Mouse (Mus musculus) limb, embryonic 11.5 days (tissue): ENCODE results near the gene Rbm10. TPM values are rescaled to one million over a fixed set of nuclear protein-coding genes. Genes with fewer than 3 reads are reported as not detected.

Source experiments
- ATAC-seq: fragments of 200-750 bp; cut with Nextera tagmentation; 2 replicates; pipeline ENCODE4 v1.8.0; 2017; ENCODE audit warnings: low read depth; ENCODE audit not compliant: insufficient number of reproducible peaks, low FRiP score, low TSS enrichment
- DNase-seq: peaks from one replicate; pipeline ENCODE4 v3.0.0-alpha.2; 2015; ENCODE audit warnings: low spot score
- H3K27ac ChIP-seq: fragments of 300-500 bp; sonication (generic); replicated peaks from 2 replicates; pipeline ENCODE4 v1.5.1; 2014; ENCODE audit warnings: low read depth, mild to moderate bottlenecking, low read length
- H3K27me3 ChIP-seq: fragments of 300-500 bp; sonication (generic); 2 replicates; pipeline ENCODE4 v1.6.1; 2014; ENCODE audit warnings: mild to moderate bottlenecking, low read length, mixed read lengths; ENCODE audit not compliant: control insufficient read depth, insufficient read depth
- H3K36me3 ChIP-seq: fragments of 300-500 bp; sonication (generic); 2 replicates; pipeline ENCODE4 v1.6.1; 2014; ENCODE audit warnings: mild to moderate bottlenecking, low read length, moderate library complexity, mixed read lengths; ENCODE audit not compliant: control insufficient read depth, insufficient read depth
- H3K4me1 ChIP-seq: fragments of 300-500 bp; sonication (generic); 2 replicates; pipeline ENCODE4 v1.6.1; 2014; ENCODE audit warnings: low read length, mixed read lengths; ENCODE audit not compliant: control insufficient read depth, insufficient read depth
- H3K4me2 ChIP-seq: fragments of 300-500 bp; sonication (generic); 2 replicates; pipeline ENCODE4 v1.6.1; 2014; ENCODE audit warnings: low read depth, mild to moderate bottlenecking, moderate library complexity; ENCODE audit not compliant: severe bottlenecking
- H3K4me3 ChIP-seq: fragments of 300-500 bp; sonication (generic); 2 replicates; pipeline ENCODE4 v1.5.1; 2014; ENCODE audit warnings: low read depth, low read length
- H3K9ac ChIP-seq: fragments of 300-500 bp; sonication (generic); 2 replicates; pipeline ENCODE4 v1.6.1; 2014; ENCODE audit warnings: mild to moderate bottlenecking, low read length
- H3K9me3 ChIP-seq: fragments of 300-500 bp; sonication (generic); 2 replicates; pipeline ENCODE4 v1.6.1; 2016; ENCODE audit warnings: low read length; ENCODE audit not compliant: control insufficient read depth
- WGBS: fragments of 180-500 bp; shearing (Covaris S2); extraction: QIAGEN DNeasy Blood & Tissue Kit; methylation state at CpG from one replicate; pipeline ENCODE4 v1.1.7; 2014; 5-methylcytosine and 5-hydroxymethylcytosine counted together
- polyA plus RNA-seq: library from polyadenylated mRNA; unstranded; fragments of >200 nt; fragmentation: Nextera tagmentation; extraction: Ambion mirVana; gene quantifications from 2 replicates; pipeline ENCODE4 v1.2.1, GENCODE M21; 2014

Gene Rbm10
- polyA plus RNA-seq, 1 experiment from 2014 or later, result 80.1 TPM

DNA sequence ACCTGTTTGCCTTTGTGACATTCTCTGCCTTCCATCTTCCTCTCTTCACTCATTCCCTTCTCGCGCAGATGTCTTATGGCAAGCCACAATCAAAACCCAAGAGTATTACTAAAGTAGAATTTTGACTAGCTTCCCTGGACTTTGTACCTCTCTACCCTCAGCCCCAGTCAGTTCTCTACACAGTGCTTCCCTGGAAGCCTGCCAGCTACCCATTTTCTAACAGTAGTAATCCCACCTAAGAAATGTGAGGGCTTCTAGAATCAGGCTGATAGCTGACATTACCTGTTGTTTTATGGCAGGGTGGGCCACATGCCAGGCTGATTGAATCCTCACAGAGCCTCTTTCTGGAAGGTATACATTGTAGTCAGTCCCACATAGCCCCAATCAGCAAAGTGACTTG lies 20.8 kb downstream of the Rbm10 start:
- H3K27ac ChIP-seq, result no peak overlapping the region
- no peak for ATAC-seq

DNA sequence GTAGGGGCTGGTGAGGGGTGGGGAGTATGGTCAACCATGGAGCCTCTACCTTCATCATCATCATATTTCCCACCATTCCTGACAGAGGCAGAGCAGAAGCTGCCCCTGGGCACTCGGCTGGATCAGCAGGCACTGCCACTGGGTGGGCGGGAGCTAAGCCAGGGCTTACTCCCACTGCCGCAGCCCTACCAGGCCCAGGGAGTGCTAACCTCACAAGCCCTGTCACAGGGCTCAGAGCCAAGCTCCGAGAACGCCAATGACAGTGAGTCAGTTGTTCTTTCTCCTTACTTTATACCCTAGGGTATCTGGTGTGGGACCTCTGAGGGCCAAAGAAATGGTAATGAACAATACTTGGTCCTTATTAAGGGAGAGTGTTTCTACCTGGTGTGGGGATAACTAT lies 27.5 kb downstream of the Rbm10 start:
- DNase-seq (no peak), ATAC-seq (no peak)
- Histone ChIP-seq H3K4me1 (no peaks in the 10 kb centered on the region), H3K27me3 (no peaks in the 10 kb centered on the region), H3K9ac (no peak overlapping the region), H3K36me3 (peaks cover 2% of the 10 kb centered on the region; the same call in 1 of the 2 replicates), H3K9me3 (no peaks in the 10 kb centered on the region), H3K27ac (no peak overlapping the region), H3K4me2 (no peak overlapping the region), H3K4me3 (no peak overlapping the region)
- 80% methylated on average over 5 of the region's 5 CpGs for WGBS

More for the DNA sequence above, 20.8 kb downstream of the Rbm10 start:
- 100% methylated on average over 2 of the region's 2 CpGs for WGBS
- Histone ChIP-seq H3K4me1 (no peaks in the 10 kb centered on the region), H3K4me3 (no peak overlapping the region), H3K9ac (no peak overlapping the region), H3K9me3 (no peaks in the 10 kb centered on the region), H3K4me2 (no peak overlapping the region), H3K27me3 (no peaks in the 10 kb centered on the region), H3K36me3 (peaks cover 8% of the 10 kb centered on the region; the same call in 1 of the 2 replicates)
- no peak for DNase-seq

GRCm38 (mm10) chrX:20657593-20657992 lies 40.3 kb downstream of the Rbm10 start:
- H3K9me3 ChIP-seq, result no peaks in the 10 kb centered on the region
- DNase-seq (no peak), ATAC-seq (no peak)
- no peak overlapping the region for H3K9ac ChIP-seq
- peak overlapping the region; percentile 61 for H3K4me2 ChIP-seq
- H3K27me3 ChIP-seq, result no peaks in the 10 kb centered on the region
- no peaks in the 10 kb centered on the region for H3K4me1 ChIP-seq
- H3K27ac ChIP-seq, result no peak overlapping the region
- H3K36me3 ChIP-seq, result no peaks in the 10 kb centered on the region
- WGBS, result 35% methylated on average over 5 of the region's 5 CpGs
- peak overlapping the region; percentile 45; the same call in 1 of the 2 replicates for H3K4me3 ChIP-seq

- Histone ChIP-seq H3K36me3 (no peaks in the 10 kb centered on the region), H3K4me1 (no peaks in the 10 kb centered on the region), H3K9me3 (no peaks in the 10 kb centered on the region; the same call in 1 of the 2 replicates), H3K27ac (no peak within 1 kb of the TSS; the same call in 1 of the 2 replicates), H3K4me2 (peak within 1 kb of the TSS; percentile 61), H3K27me3 (no peaks in the 10 kb centered on the region), H3K9ac (0 out of 2 replicates have a peak within 1 kb of the TSS, but pooled peaks have one; percentile 37), H3K4me3 (peak within 1 kb of the TSS; percentile 45)
- 13% methylated on average over 27 of the region's 27 CpGs for WGBS
- DNase-seq (peak; percentile 82), ATAC-seq (peak; percentile 90)
These were observed 40.8 kb downstream of the Rbm10 start, which contains the start of gene Uba1 for GRCm38 (mm10) chrX:20658026-20658652. Gene Uba1, plus strand, starts transcription at chrX:20658326.

GRCm38 (mm10) chrX:20658891-20659406 lies 41.6 kb downstream of the Rbm10 start:
- H3K4me1 ChIP-seq, result no peaks in the 10 kb centered on the region
- DNase-seq (peak; percentile 22), ATAC-seq (no peak)
- peak overlapping the region; percentile 45 for H3K4me3 ChIP-seq
- no peaks in the 10 kb centered on the region; the same call in 1 of the 2 replicates for H3K9me3 ChIP-seq
- no peak overlapping the region for H3K27ac ChIP-seq
- H3K36me3 ChIP-seq, result no peaks in the 10 kb centered on the region
- H3K9ac ChIP-seq, result 0 out of 2 replicates have a peak overlapping the region, but pooled peaks have one; percentile 37
- WGBS, result 20% methylated on average over 24 of the region's 24 CpGs
- H3K27me3 ChIP-seq, result no peaks in the 10 kb centered on the region
- peak overlapping the region; percentile 61 for H3K4me2 ChIP-seq

DNA sequence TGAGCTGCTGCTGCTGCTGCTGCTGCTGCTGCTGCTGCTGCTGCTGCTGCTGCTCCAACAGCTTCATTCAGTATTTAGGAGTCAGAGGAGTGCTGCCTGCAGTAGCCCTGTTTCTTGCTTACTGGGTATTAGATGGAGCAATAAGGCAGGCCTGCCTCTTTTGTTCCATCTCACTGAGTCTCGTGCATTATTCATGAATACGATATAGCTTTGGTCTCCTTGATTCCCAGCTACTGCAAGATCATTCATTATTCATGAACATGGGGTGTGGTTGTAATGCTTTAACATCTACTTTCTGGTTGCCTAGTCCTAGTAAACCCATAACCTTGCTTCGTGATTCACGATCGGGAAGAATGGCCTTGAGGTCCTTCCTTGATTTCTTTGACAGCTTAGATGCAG lies 45.0 kb downstream of the Rbm10 start:
- Histone ChIP-seq H3K27ac (no peak overlapping the region), H3K4me1 (no peaks in the 10 kb centered on the region), H3K36me3 (no peaks in the 10 kb centered on the region), H3K9me3 (no peaks in the 10 kb centered on the region; the same call in 1 of the 2 replicates), H3K4me3 (no peak overlapping the region), H3K27me3 (no peaks in the 10 kb centered on the region), H3K4me2 (no peak overlapping the region), H3K9ac (no peak overlapping the region)
- ATAC-seq (no peak), DNase-seq (no peak)
- 30% methylated on average over 5 of the region's 5 CpGs for WGBS

DNA sequence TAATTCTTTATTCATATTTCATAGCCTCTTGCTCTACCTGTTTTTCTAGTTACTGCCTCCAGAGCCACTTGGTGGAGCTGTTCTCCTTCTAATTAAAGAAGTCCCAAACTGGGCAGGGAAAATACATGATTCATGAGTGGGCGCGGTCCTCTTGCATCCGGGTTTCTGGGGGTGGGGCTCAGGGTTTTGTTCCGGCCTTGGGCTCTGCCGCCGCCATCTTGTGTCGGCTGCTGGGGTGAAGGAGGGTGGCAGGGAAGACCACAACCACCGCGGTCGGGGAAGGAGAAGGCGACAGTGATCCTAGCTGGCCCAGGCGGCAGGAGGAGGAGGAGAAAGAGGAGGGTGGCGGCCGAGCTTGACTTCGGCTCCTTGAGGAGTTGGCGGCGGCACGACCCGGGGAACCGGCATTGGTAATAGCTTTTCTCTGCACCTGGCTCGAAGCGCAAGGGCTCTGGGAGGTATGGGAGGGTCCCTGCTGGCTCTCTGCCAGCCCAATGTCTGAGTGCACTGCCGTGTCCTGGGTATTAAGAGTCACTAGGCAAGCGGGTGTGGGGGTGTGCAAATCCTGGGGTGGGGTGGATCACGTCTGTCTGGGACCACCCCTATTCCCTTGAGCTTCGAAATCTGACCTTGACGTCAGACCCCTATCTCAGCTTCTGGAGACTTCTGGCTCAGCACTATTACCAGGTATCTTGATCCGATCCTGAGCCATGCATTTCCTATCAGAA lies 45.6 kb downstream of the Rbm10 start:
- Histone ChIP-seq H3K4me2 (peak overlapping the region; percentile 50), H3K36me3 (peaks cover under 1% of the 10 kb centered on the region; the same call in 1 of the 2 replicates), H3K4me3 (peak overlapping the region; percentile 59), H3K9ac (peak overlapping the region; percentile 70), H3K27ac (peak overlapping the region; percentile 47; the same call in 1 of the 2 replicates), H3K9me3 (no peaks in the 10 kb centered on the region; the same call in 1 of the 2 replicates), H3K4me1 (no peaks in the 10 kb centered on the region), H3K27me3 (no peaks in the 10 kb centered on the region)
- DNase-seq, result peak; percentile 81
- 5% methylated on average over 25 of the region's 28 CpGs for WGBS
- peak; percentile 82 for ATAC-seq

DNA sequence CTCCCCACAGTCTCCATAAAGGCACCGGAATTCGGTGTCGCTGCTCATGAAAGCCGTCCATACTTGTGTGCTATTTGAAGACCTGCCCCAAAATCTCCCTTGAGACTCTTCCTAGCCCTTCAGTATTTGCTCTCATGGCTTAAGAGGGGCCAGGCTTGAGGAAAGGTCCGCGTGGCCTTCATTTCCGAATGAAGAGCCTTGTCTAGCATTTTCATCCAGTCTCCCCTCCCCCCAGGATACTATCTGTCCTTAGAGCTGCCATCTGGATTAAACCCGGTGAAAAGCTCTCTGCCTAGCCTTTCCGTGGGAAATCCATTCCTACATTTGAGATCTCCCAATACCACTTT lies 46.1 kb downstream of the Rbm10 start:
- DNase-seq, result no peak
- 15% methylated on average over 9 of the region's 9 CpGs for WGBS
- no peak overlapping the region; the same call in 1 of the 2 replicates for H3K27ac ChIP-seq

More for the DNA sequence above, 46.1 kb downstream of the Rbm10 start:
- Histone ChIP-seq H3K9me3 (no peaks in the 10 kb centered on the region; the same call in 1 of the 2 replicates), H3K27me3 (no peaks in the 10 kb centered on the region), H3K4me2 (peak overlapping the region; percentile 50), H3K4me1 (no peaks in the 10 kb centered on the region), H3K9ac (peak overlapping the region; percentile 70), H3K4me3 (peak overlapping the region; percentile 59), H3K36me3 (peaks cover 2% of the 10 kb centered on the region; the same call in 1 of the 2 replicates)
- no peak for ATAC-seq
